Mouse (Mus musculus) kidney, adult 9 months (tissue): ENCODE measurements at regions not wholly inside any gene's neighbourhood (a gene's known extent, or its start where the extent isn't known, plus 50 kb on each side); places are given as distances from the start of the nearest gene placed in this dataset.

Source experiments
- DNase-seq: peaks from one replicate; pipeline ENCODE4 v3.0.0; 2022

GRCm38 (mm10) chr6:94806481-94807160, 106.7 kb upstream of the Lrig1 start:
- DNase-seq = no peak

- DNase-seq = peak; percentile 3
These were observed 105.7 kb upstream of the Lrig1 start for GRCm38 (mm10) chr6:94805685-94806084.

- no peak for DNase-seq
These were observed 104.4 kb upstream of the Lrig1 start for GRCm38 (mm10) chr6:94804284-94804815.

- no peak for DNase-seq
These were observed 101.1 kb upstream of the Lrig1 start for GRCm38 (mm10) chr6:94801039-94801438.

GRCm38 (mm10) chr6:94798545-94799211, 98.7 kb upstream of the Lrig1 start:
- no peak for DNase-seq

GRCm38 (mm10) chr6:94795442-94795841, 95.5 kb upstream of the Lrig1 start:
- DNase-seq = no peak

GRCm38 (mm10) chr6:94793555-94793954, 93.6 kb upstream of the Lrig1 start:
- no peak for DNase-seq

GRCm38 (mm10) chr6:94792312-94792711, 92.4 kb upstream of the Lrig1 start:
- DNase-seq = no peak

- DNase-seq = peak; percentile 91
These were observed 89.4 kb upstream of the Lrig1 start for GRCm38 (mm10) chr6:94789308-94789763.

GRCm38 (mm10) chr6:94783471-94783870, 83.5 kb upstream of the Lrig1 start:
- peak; percentile 14 for DNase-seq

GRCm38 (mm10) chr6:94780621-94781020, 80.7 kb upstream of the Lrig1 start:
- DNase-seq = no peak

GRCm38 (mm10) chr6:94779854-94780253, 79.9 kb upstream of the Lrig1 start:
- DNase-seq = peak; percentile 42

GRCm38 (mm10) chr6:94779213-94779612, 79.3 kb upstream of the Lrig1 start:
- no peak for DNase-seq

GRCm38 (mm10) chr6:94778797-94779196, 78.8 kb upstream of the Lrig1 start:
- DNase-seq = no peak

- no peak for DNase-seq
These were observed 76.6 kb upstream of the Lrig1 start for GRCm38 (mm10) chr6:94776585-94776984.

- no peak for DNase-seq
These were observed 74.9 kb upstream of the Lrig1 start for GRCm38 (mm10) chr6:94774871-94775270.

- DNase-seq = no peak
These were observed 73.9 kb upstream of the Lrig1 start for GRCm38 (mm10) chr6:94773604-94774486.

- DNase-seq = no peak
These were observed 73.1 kb upstream of the Lrig1 start for GRCm38 (mm10) chr6:94772868-94773603.

GRCm38 (mm10) chr6:94772391-94772790, 72.4 kb upstream of the Lrig1 start:
- DNase-seq = no peak

- DNase-seq = no peak
These were observed 68.3 kb upstream of the Lrig1 start for GRCm38 (mm10) chr6:94768230-94768629.

GRCm38 (mm10) chr6:94765724-94766123, 65.8 kb upstream of the Lrig1 start:
- DNase-seq = no peak

- no peak for DNase-seq
These were observed 61.4 kb upstream of the Lrig1 start for GRCm38 (mm10) chr6:94761341-94761740.
